Mouse (Mus musculus) kidney, postnatal 0 days (tissue): ENCODE measurements at regions not wholly inside any gene's neighbourhood (a gene's known extent, or its start where the extent isn't known, plus 50 kb on each side); places are given as distances from the start of the nearest gene placed in this dataset.

Source experiments
- ATAC-seq: fragments of 200-750 bp; cut with Nextera tagmentation; replicated peaks from 2 replicates; pipeline ENCODE4 v1.8.0; 2017; ENCODE audit warnings: low read depth, moderate number of reproducible peaks, moderate TSS enrichment, moderate library complexity; ENCODE audit not compliant: low FRiP score
- DNase-seq: peaks from one replicate; pipeline ENCODE4 v3.0.0-alpha.2; 2016; ENCODE audit warnings: low spot score
- H3K27ac ChIP-seq: fragments of 300-500 bp; sonication (generic); 2 replicates; pipeline ENCODE4 v1.5.1; 2014; ENCODE audit warnings: mild to moderate bottlenecking
- H3K27me3 ChIP-seq: fragments of 300-500 bp; sonication (generic); 2 replicates; pipeline ENCODE4 v1.6.1; 2014; ENCODE audit warnings: low read length, mixed read lengths; ENCODE audit not compliant: insufficient read depth
- H3K36me3 ChIP-seq: fragments of 300-500 bp; sonication (generic); 2 replicates; pipeline ENCODE4 v1.6.1; 2014; ENCODE audit warnings: low read length, mixed read lengths; ENCODE audit not compliant: insufficient read depth
- H3K4me1 ChIP-seq: fragments of 300-500 bp; sonication (generic); replicated peaks from 2 replicates; pipeline ENCODE4 v1.6.1; 2014; ENCODE audit warnings: antibody characterized with exemption, low read length, mixed read lengths; ENCODE audit not compliant: insufficient read depth
- H3K4me2 ChIP-seq: fragments of 300-500 bp; sonication (generic); 2 replicates; pipeline ENCODE4 v1.6.1; 2014; ENCODE audit warnings: mild to moderate bottlenecking, low read length, moderate library complexity, mixed read lengths
- H3K4me3 ChIP-seq: fragments of 300-500 bp; sonication (generic); replicated peaks from 2 replicates; pipeline ENCODE4 v1.5.1; 2014; ENCODE audit warnings: low read depth, low read length
- H3K9ac ChIP-seq: fragments of 300-500 bp; sonication (generic); 2 replicates; pipeline ENCODE4 v1.6.1; 2014; ENCODE audit warnings: low read depth, low read length
- H3K9me3 ChIP-seq: fragments of 300-500 bp; sonication (generic); replicated peaks from 2 replicates; pipeline ENCODE4 v1.6.1; 2016; ENCODE audit warnings: low read length, inconsistent platforms, mixed read lengths
- CTCF ChIP-seq: IDR thresholded peaks from 2 replicates; pipeline ENCODE4 v1.5.1; 2016; ENCODE audit warnings: antibody characterized with exemption, low read depth, mild to moderate bottlenecking, moderate library complexity
- WGBS: fragments of 180-500 bp; shearing (Covaris S2); extraction: QIAGEN DNeasy Blood & Tissue Kit; methylation state at CpG from one replicate; pipeline ENCODE4 v1.1.7; 2014; 5-methylcytosine and 5-hydroxymethylcytosine counted together

- H3K4me2 ChIP-seq, result no peak overlapping the region
- no peak for DNase-seq
- H3K36me3 ChIP-seq, result no peaks in the 10 kb centered on the region
- no peak for TF ChIP-seq CTCF
- WGBS, result 84% methylated on average over 5 of the region's 5 CpGs
- H3K9me3 ChIP-seq, result no peaks in the 10 kb centered on the region
- H3K4me1 ChIP-seq, result no peaks in the 10 kb centered on the region
- no peak overlapping the region for H3K9ac ChIP-seq
- no peak overlapping the region for H3K4me3 ChIP-seq
- no peak overlapping the region for H3K27ac ChIP-seq
- ATAC-seq, result no peak
- no peaks in the 10 kb centered on the region for H3K27me3 ChIP-seq
Measured at GRCm38 (mm10) chr8:30227354-30227753, 2779.9 kb downstream of the Poteg start.

- Histone ChIP-seq H3K36me3 (no peaks in the 10 kb centered on the region), H3K4me1 (no peaks in the 10 kb centered on the region), H3K9ac (no peak overlapping the region), H3K4me3 (no peak overlapping the region), H3K27ac (no peak overlapping the region), H3K4me2 (no peak overlapping the region), H3K27me3 (no peaks in the 10 kb centered on the region), H3K9me3 (no peaks in the 10 kb centered on the region)
- WGBS, result 71% methylated on average over 1 of the region's 1 CpGs
- ATAC-seq, result no peak
- no peak for DNase-seq
- no peak for TF ChIP-seq CTCF
Measured at GRCm38 (mm10) chr8:30233266-30233665, 2785.8 kb downstream of the Poteg start.

- 80% methylated on average over 3 of the region's 3 CpGs for WGBS
Measured at GRCm38 (mm10) chr8:30251797-30252196, 2804.3 kb downstream of the Poteg start.

GRCm38 (mm10) chr8:30269949-30270910 is 2822.8 kb downstream of the Poteg start:
- no peak for ATAC-seq
- no peaks in the 10 kb centered on the region for H3K4me1 ChIP-seq
- no peak for TF ChIP-seq CTCF
- no peaks in the 10 kb centered on the region for H3K27me3 ChIP-seq
- no peak overlapping the region for H3K27ac ChIP-seq
- 64% methylated on average over 6 of the region's 6 CpGs for WGBS
- no peak for DNase-seq
- no peaks in the 10 kb centered on the region for H3K36me3 ChIP-seq
- H3K4me2 ChIP-seq, result no peak overlapping the region
- no peak overlapping the region for H3K9ac ChIP-seq
- H3K9me3 ChIP-seq, result no peaks in the 10 kb centered on the region
- H3K4me3 ChIP-seq, result no peak overlapping the region

More at GRCm38 (mm10) chr8:30251797-30252196, 2804.3 kb downstream of the Poteg start:
- ATAC-seq (no peak), DNase-seq (no peak)
- no peak for TF ChIP-seq CTCF
- Histone ChIP-seq H3K27me3 (no peaks in the 10 kb centered on the region), H3K4me1 (no peaks in the 10 kb centered on the region), H3K27ac (no peak overlapping the region), H3K4me2 (no peak overlapping the region), H3K4me3 (no peak overlapping the region), H3K36me3 (no peaks in the 10 kb centered on the region), H3K9me3 (no peaks in the 10 kb centered on the region), H3K9ac (no peak overlapping the region)

- Histone ChIP-seq H3K9ac (no peak overlapping the region), H3K9me3 (no peaks in the 10 kb centered on the region), H3K4me3 (no peak overlapping the region), H3K27me3 (no peaks in the 10 kb centered on the region), H3K4me1 (no peaks in the 10 kb centered on the region), H3K27ac (no peak overlapping the region), H3K36me3 (no peaks in the 10 kb centered on the region), H3K4me2 (no peak overlapping the region)
- no peak for TF ChIP-seq CTCF
- no peak for ATAC-seq
- WGBS, result 31% methylated on average over 4 of the region's 4 CpGs
- DNase-seq, result no peak
Measured at GRCm38 (mm10) chr8:30289169-30289568, 2841.7 kb downstream of the Poteg start.

GRCm38 (mm10) chr8:30331201-30331600 is 2883.7 kb downstream of the Poteg start:
- no peaks in the 10 kb centered on the region for H3K27me3 ChIP-seq
- H3K4me3 ChIP-seq, result no peak overlapping the region
- H3K27ac ChIP-seq, result no peak overlapping the region
- no peak overlapping the region for H3K9ac ChIP-seq
- ATAC-seq (no peak), DNase-seq (no peak)
- H3K4me1 ChIP-seq, result no peaks in the 10 kb centered on the region
- no peaks in the 10 kb centered on the region for H3K36me3 ChIP-seq
- no peak for TF ChIP-seq CTCF
- H3K4me2 ChIP-seq, result no peak overlapping the region
- H3K9me3 ChIP-seq, result no peaks in the 10 kb centered on the region
